Mouse (Mus musculus) heart, embryonic 16.5 days (tissue): ENCODE results near the gene Dvl3. TPM values are rescaled to one million over a fixed set of nuclear protein-coding genes. Genes with fewer than 3 reads are reported as not detected.
A peak's percentile ranks its signal among the peaks of the same experiment; 100 is the strongest.

ENCODE experiments used
- ATAC-seq: fragments of 200-750 bp; cut with Nextera tagmentation; replicated peaks from 2 replicates; pipeline ENCODE4 v1.8.0; 2017; ENCODE audit warnings: moderate number of reproducible peaks; ENCODE audit not compliant: insufficient read depth, low FRiP score; ENCODE audit errors: extremely low read depth
- H3K27ac ChIP-seq: fragments of 300-500 bp; sonication (generic); 2 replicates; pipeline ENCODE4 v1.5.1; 2014; ENCODE audit warnings: mild to moderate bottlenecking, low read length, control low read depth, moderate library complexity
- H3K27me3 ChIP-seq: fragments of 300-500 bp; sonication (generic); 2 replicates; pipeline ENCODE4 v1.6.1; 2014; ENCODE audit warnings: low read length, mixed read lengths; ENCODE audit not compliant: control insufficient read depth, insufficient read depth
- H3K36me3 ChIP-seq: fragments of 300-500 bp; sonication (generic); 2 replicates; pipeline ENCODE4 v1.6.1; 2014; ENCODE audit not compliant: control insufficient read depth, insufficient read depth
- H3K4me1 ChIP-seq: fragments of 300-500 bp; sonication (generic); 2 replicates; pipeline ENCODE4 v1.6.1; 2014; ENCODE audit warnings: low read length, mixed read lengths; ENCODE audit not compliant: control insufficient read depth, insufficient read depth
- H3K4me2 ChIP-seq: fragments of 300-500 bp; sonication (generic); 2 replicates; pipeline ENCODE4 v1.6.1; 2014; ENCODE audit warnings: low read depth, mild to moderate bottlenecking, control low read depth, low read length
- H3K4me3 ChIP-seq: fragments of 300-500 bp; sonication (generic); 2 replicates; pipeline ENCODE4 v1.5.1; 2014; ENCODE audit warnings: mild to moderate bottlenecking, control low read depth, low read length
- H3K9ac ChIP-seq: fragments of 300-500 bp; sonication (generic); 2 replicates; pipeline ENCODE4 v1.6.1; 2014; ENCODE audit warnings: low read length, control low read depth
- H3K9me3 ChIP-seq: fragments of 300-500 bp; sonication (generic); replicated peaks from 2 replicates; pipeline ENCODE4 v1.6.1; 2016; ENCODE audit warnings: low read length; ENCODE audit not compliant: control insufficient read depth
- WGBS: fragments of 180-500 bp; shearing (Covaris S2); extraction: QIAGEN DNeasy Blood & Tissue Kit; methylation state at CpG from one replicate; pipeline ENCODE4 v1.1.7; 2014; 5-methylcytosine and 5-hydroxymethylcytosine counted together
- polyA plus RNA-seq: library from polyadenylated mRNA; unstranded; fragments of >200 nt; fragmentation: Nextera tagmentation; extraction: Ambion mirVana; gene quantifications from 2 replicates; pipeline ENCODE4 v1.2.1, GENCODE M21; 2015

The Dvl3 gene
- polyA plus RNA-seq, 1 experiment from 2014 or later: 18.9 TPM

DNA sequence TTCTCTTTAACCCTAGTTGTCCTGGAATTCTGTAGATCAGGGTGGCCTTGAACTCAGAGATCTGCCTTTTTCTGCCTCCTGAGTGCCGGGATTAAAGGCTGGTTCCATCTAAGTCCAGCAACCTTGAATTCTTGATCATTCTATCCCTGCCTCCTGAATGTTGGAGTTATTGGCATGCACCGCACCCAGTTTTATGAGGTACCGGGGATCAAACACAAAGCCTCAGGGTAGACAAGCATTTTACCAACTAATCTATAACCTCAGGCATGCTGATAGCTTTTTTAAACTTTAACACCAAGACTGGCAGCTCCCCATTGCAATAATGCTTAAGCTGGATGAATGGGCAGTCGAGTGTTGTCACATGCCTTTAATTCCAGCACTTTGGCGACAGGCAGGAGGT lies 30.6 kb downstream of the Dvl3 start:
- WGBS: 47% methylated on average over 5 of the region's 5 CpGs

DNA sequence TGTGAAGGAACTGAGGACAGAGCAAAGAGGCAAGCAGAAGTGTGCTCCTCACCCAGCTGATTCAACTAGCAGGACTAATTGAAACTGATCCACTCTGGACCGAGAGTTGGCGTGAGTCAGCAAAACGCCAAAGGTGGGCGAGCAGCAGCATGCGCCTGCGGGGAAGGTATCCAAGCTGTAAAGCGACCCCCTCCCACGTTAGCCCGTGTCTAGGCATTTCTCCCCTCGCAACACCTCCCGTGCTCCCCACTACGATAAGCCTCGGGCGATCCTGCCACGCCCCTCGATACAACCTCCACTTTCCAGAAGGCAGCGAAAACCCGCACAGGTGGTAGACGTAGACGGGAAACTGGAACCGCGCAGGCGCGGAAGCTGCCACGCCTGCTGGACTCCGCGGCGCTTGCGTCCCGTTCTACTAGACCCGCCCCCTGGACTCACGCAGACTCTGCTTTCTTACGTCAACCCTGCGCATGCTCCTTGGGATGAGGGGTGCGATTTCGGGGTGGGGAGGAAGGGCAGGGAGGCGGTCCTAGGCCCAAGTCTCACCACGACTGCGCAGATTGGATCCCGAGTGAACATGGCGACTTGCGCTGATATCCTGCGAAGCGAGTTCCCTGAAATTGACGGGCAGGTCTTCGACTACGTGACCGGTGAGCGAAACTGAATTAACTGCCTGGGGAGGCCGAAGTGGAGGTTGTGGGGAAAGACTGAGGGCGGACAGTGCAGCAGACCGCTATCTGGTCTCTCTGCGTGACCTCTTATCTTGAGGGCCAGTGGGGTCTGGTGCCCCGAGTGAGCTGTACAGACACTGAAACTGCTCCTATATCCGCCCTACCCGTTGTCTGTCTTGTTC lies 31.5 kb downstream of the Dvl3 start, which contains the start of gene Abcf3:
TSS of gene Abcf3 (plus strand) at position 482 of the 853 bp plus-strand sequence.
- peaks cover 21% of the 10 kb centered on the region for H3K36me3 ChIP-seq
- H3K4me1 ChIP-seq: peaks cover 13% of the 10 kb centered on the region
- peak within 1 kb of the TSS; percentile 71 for H3K4me2 ChIP-seq
- peak within 1 kb of the TSS; percentile 84 for H3K4me3 ChIP-seq
- no peaks in the 10 kb centered on the region for H3K9me3 ChIP-seq
- ATAC-seq: peak; percentile 100
- H3K27me3 ChIP-seq: no peaks in the 10 kb centered on the region
- WGBS: under 1% methylated on average over 56 of the region's 56 CpGs
- peak within 1 kb of the TSS; percentile 71 for H3K27ac ChIP-seq
- H3K9ac ChIP-seq: peak within 1 kb of the TSS; percentile 87

More for the DNA sequence above, 30.6 kb downstream of the Dvl3 start:
- H3K9ac ChIP-seq: peak overlapping the region; percentile 79
- H3K27me3 ChIP-seq: no peaks in the 10 kb centered on the region
- peaks cover 27% of the 10 kb centered on the region for H3K36me3 ChIP-seq
- no peak for ATAC-seq
- peaks cover 13% of the 10 kb centered on the region for H3K4me1 ChIP-seq
- H3K4me2 ChIP-seq: peak overlapping the region; percentile 69
- peak overlapping the region; percentile 84; the same call in 1 of the 2 replicates for H3K4me3 ChIP-seq
- H3K27ac ChIP-seq: peak overlapping the region; percentile 57
- no peaks in the 10 kb centered on the region for H3K9me3 ChIP-seq

- peak overlapping the region; percentile 71 for H3K4me2 ChIP-seq
- H3K4me1 ChIP-seq: peaks cover 13% of the 10 kb centered on the region
- no peaks in the 10 kb centered on the region for H3K9me3 ChIP-seq
- peak overlapping the region; percentile 87 for H3K9ac ChIP-seq
- no peak overlapping the region for H3K27ac ChIP-seq
- H3K36me3 ChIP-seq: peaks cover 18% of the 10 kb centered on the region
- no peak for ATAC-seq
- H3K4me3 ChIP-seq: peak overlapping the region; percentile 84
- WGBS: 44% methylated on average over 9 of the region's 9 CpGs
- no peaks in the 10 kb centered on the region for H3K27me3 ChIP-seq
Observed at GRCm38 (mm10) chr16:20549161-20549560, 32.4 kb downstream of the Dvl3 start.

- WGBS: 96% methylated on average over 5 of the region's 5 CpGs
Observed at GRCm38 (mm10) chr16:20551691-20552090, 34.9 kb downstream of the Dvl3 start.

GRCm38 (mm10) chr16:20552594-20552993 lies 35.8 kb downstream of the Dvl3 start:
- Histone ChIP-seq H3K27ac (no peak overlapping the region), H3K9me3 (no peaks in the 10 kb centered on the region), H3K4me2 (no peak overlapping the region), H3K4me3 (no peak overlapping the region), H3K4me1 (peaks cover 10% of the 10 kb centered on the region), H3K9ac (no peak overlapping the region), H3K27me3 (no peaks in the 10 kb centered on the region), H3K36me3 (peaks cover 25% of the 10 kb centered on the region)
- WGBS: 90% methylated on average over 1 of the region's 1 CpGs
- ATAC-seq: no peak

More at GRCm38 (mm10) chr16:20551691-20552090, 34.9 kb downstream of the Dvl3 start:
- Histone ChIP-seq H3K4me3 (no peak overlapping the region), H3K9ac (no peak overlapping the region), H3K27ac (no peak overlapping the region), H3K4me1 (peaks cover 13% of the 10 kb centered on the region), H3K4me2 (no peak overlapping the region), H3K36me3 (peaks cover 23% of the 10 kb centered on the region), H3K27me3 (no peaks in the 10 kb centered on the region), H3K9me3 (no peaks in the 10 kb centered on the region)
- no peak for ATAC-seq

- no peak overlapping the region for H3K4me3 ChIP-seq
- no peak for ATAC-seq
- H3K36me3 ChIP-seq: peaks cover 42% of the 10 kb centered on the region
- no peaks in the 10 kb centered on the region for H3K4me1 ChIP-seq
- H3K27me3 ChIP-seq: no peaks in the 10 kb centered on the region
- 81% methylated on average over 6 of the region's 6 CpGs for WGBS
- no peak overlapping the region for H3K27ac ChIP-seq
- no peak overlapping the region for H3K4me2 ChIP-seq
- H3K9me3 ChIP-seq: no peaks in the 10 kb centered on the region
- no peak overlapping the region for H3K9ac ChIP-seq
Observed at GRCm38 (mm10) chr16:20555000-20555399, 38.2 kb downstream of the Dvl3 start.

- Histone ChIP-seq H3K27me3 (no peaks in the 10 kb centered on the region), H3K36me3 (peaks cover 55% of the 10 kb centered on the region), H3K9me3 (no peaks in the 10 kb centered on the region), H3K4me3 (no peak overlapping the region), H3K4me2 (no peak overlapping the region), H3K4me1 (no peaks in the 10 kb centered on the region), H3K9ac (no peak overlapping the region), H3K27ac (no peak overlapping the region)
- 73% methylated on average over 7 of the region's 7 CpGs for WGBS
- no peak for ATAC-seq
Observed at GRCm38 (mm10) chr16:20557381-20557780, 40.6 kb downstream of the Dvl3 start.

GRCm38 (mm10) chr16:20565075-20565474 lies 48.3 kb downstream of the Dvl3 start:
- no peak overlapping the region for H3K9ac ChIP-seq
- H3K27me3 ChIP-seq: no peaks in the 10 kb centered on the region
- no peaks in the 10 kb centered on the region for H3K9me3 ChIP-seq
- H3K4me1 ChIP-seq: no peaks in the 10 kb centered on the region
- H3K36me3 ChIP-seq: peaks cover 28% of the 10 kb centered on the region
- 64% methylated on average over 1 of the region's 1 CpGs for WGBS
- no peak overlapping the region for H3K4me3 ChIP-seq
- ATAC-seq: no peak
- H3K4me2 ChIP-seq: no peak overlapping the region
- no peak overlapping the region for H3K27ac ChIP-seq
